Mouse (Mus musculus) kidney, postnatal 0 days (tissue): ENCODE measurements around the gene Ints14. TPM values are rescaled to one million over a fixed set of nuclear protein-coding genes. Genes with fewer than 3 reads are reported as not detected.

Source experiments
- ATAC-seq: fragments of 200-750 bp; cut with Nextera tagmentation; replicated peaks from 2 replicates; pipeline ENCODE4 v1.8.0; 2017; ENCODE audit warnings: low read depth, moderate number of reproducible peaks, moderate TSS enrichment, moderate library complexity; ENCODE audit not compliant: low FRiP score
- DNase-seq: peaks from one replicate; pipeline ENCODE4 v3.0.0-alpha.2; 2016; ENCODE audit warnings: low spot score
- H3K27ac ChIP-seq: fragments of 300-500 bp; sonication (generic); 2 replicates; pipeline ENCODE4 v1.5.1; 2014; ENCODE audit warnings: mild to moderate bottlenecking
- H3K27me3 ChIP-seq: fragments of 300-500 bp; sonication (generic); 2 replicates; pipeline ENCODE4 v1.6.1; 2014; ENCODE audit warnings: low read length, mixed read lengths; ENCODE audit not compliant: insufficient read depth
- H3K36me3 ChIP-seq: fragments of 300-500 bp; sonication (generic); 2 replicates; pipeline ENCODE4 v1.6.1; 2014; ENCODE audit warnings: low read length, mixed read lengths; ENCODE audit not compliant: insufficient read depth
- H3K4me1 ChIP-seq: fragments of 300-500 bp; sonication (generic); replicated peaks from 2 replicates; pipeline ENCODE4 v1.6.1; 2014; ENCODE audit warnings: antibody characterized with exemption, low read length, mixed read lengths; ENCODE audit not compliant: insufficient read depth
- H3K4me2 ChIP-seq: fragments of 300-500 bp; sonication (generic); 2 replicates; pipeline ENCODE4 v1.6.1; 2014; ENCODE audit warnings: mild to moderate bottlenecking, low read length, moderate library complexity, mixed read lengths
- H3K4me3 ChIP-seq: fragments of 300-500 bp; sonication (generic); replicated peaks from 2 replicates; pipeline ENCODE4 v1.5.1; 2014; ENCODE audit warnings: low read depth, low read length
- H3K9ac ChIP-seq: fragments of 300-500 bp; sonication (generic); 2 replicates; pipeline ENCODE4 v1.6.1; 2014; ENCODE audit warnings: low read depth, low read length
- H3K9me3 ChIP-seq: fragments of 300-500 bp; sonication (generic); replicated peaks from 2 replicates; pipeline ENCODE4 v1.6.1; 2016; ENCODE audit warnings: low read length, inconsistent platforms, mixed read lengths
- CTCF ChIP-seq: IDR thresholded peaks from 2 replicates; pipeline ENCODE4 v1.5.1; 2016; ENCODE audit warnings: antibody characterized with exemption, low read depth, mild to moderate bottlenecking, moderate library complexity
- WGBS: fragments of 180-500 bp; shearing (Covaris S2); extraction: QIAGEN DNeasy Blood & Tissue Kit; methylation state at CpG from one replicate; pipeline ENCODE4 v1.1.7; 2014; 5-methylcytosine and 5-hydroxymethylcytosine counted together
- polyA plus RNA-seq: library from polyadenylated mRNA; unstranded; fragments of >200 nt; fragmentation: Nextera tagmentation; extraction: Ambion mirVana; gene quantifications from 2 replicates; pipeline ENCODE4 v1.2.1, GENCODE M21; 2015

Gene Ints14
- polyA plus RNA-seq, 1 experiment from 2014 or later = 45.3 TPM

- WGBS = 71% methylated on average over 4 of the region's 4 CpGs
- no peak for TF ChIP-seq CTCF
- Histone ChIP-seq H3K27ac (no peak overlapping the region), H3K9ac (no peak overlapping the region), H3K27me3 (no peaks in the 10 kb centered on the region), H3K4me2 (peak overlapping the region; percentile 95; the same call in 1 of the 2 replicates), H3K9me3 (no peaks in the 10 kb centered on the region), H3K36me3 (no peaks in the 10 kb centered on the region), H3K4me3 (peak overlapping the region; percentile 96; the same call in 1 of the 2 replicates), H3K4me1 (peaks cover 8% of the 10 kb centered on the region; the same call in 1 of the 2 replicates)
- ATAC-seq (no peak), DNase-seq (no peak)
Observed at GRCm38 (mm10) chr9:65020128-65020527, 59.4 kb downstream of the Ints14 start.

- Histone ChIP-seq H3K4me1 (no peaks in the 10 kb centered on the region), H3K36me3 (no peaks in the 10 kb centered on the region), H3K27me3 (no peaks in the 10 kb centered on the region), H3K9me3 (no peaks in the 10 kb centered on the region), H3K27ac (peak within 1 kb of the TSS; percentile 89), H3K9ac (peak within 1 kb of the TSS; percentile 94), H3K4me2 (peak within 1 kb of the TSS; percentile 95), H3K4me3 (peak within 1 kb of the TSS; percentile 96)
- DNase-seq (peak; percentile 96), ATAC-seq (peak; percentile 88)
- WGBS = under 1% methylated on average over 78 of the region's 81 CpGs
- TF ChIP-seq CTCF = no peak
Observed at GRCm38 (mm10) chr9:65020991-65021886, 60.5 kb downstream of the Ints14 start, which contains the start of gene Hacd3. Hacd3 (minus strand) TSS chr9:65021693.

- H3K4me2 ChIP-seq = peak overlapping the region; percentile 95
- no peak for ATAC-seq
Observed at GRCm38 (mm10) chr9:65021887-65022579, 61.3 kb downstream of the Ints14 start.

GRCm38 (mm10) chr9:65022580-65023135 lies 62.0 kb downstream of the Ints14 start:
- DNase-seq (no peak), ATAC-seq (no peak)
- WGBS = 52% methylated on average over 4 of the region's 4 CpGs
- no peak overlapping the region for H3K27ac ChIP-seq
- no peaks in the 10 kb centered on the region for H3K27me3 ChIP-seq
- TF ChIP-seq CTCF = no peak
- no peaks in the 10 kb centered on the region for H3K36me3 ChIP-seq
- H3K9ac ChIP-seq = 0 out of 2 replicates have a peak overlapping the region, but pooled peaks have one; percentile 94
- no peaks in the 10 kb centered on the region for H3K4me1 ChIP-seq
- H3K4me2 ChIP-seq = no peak overlapping the region
- H3K9me3 ChIP-seq = no peaks in the 10 kb centered on the region
- no peak overlapping the region for H3K4me3 ChIP-seq

More at GRCm38 (mm10) chr9:65021887-65022579, 61.3 kb downstream of the Ints14 start:
- no peaks in the 10 kb centered on the region for H3K27me3 ChIP-seq
- peak overlapping the region; percentile 96 for H3K4me3 ChIP-seq
- peak overlapping the region; percentile 94 for H3K9ac ChIP-seq
- no peaks in the 10 kb centered on the region for H3K36me3 ChIP-seq
- H3K27ac ChIP-seq = peak overlapping the region; percentile 89
- no peak for DNase-seq
- no peaks in the 10 kb centered on the region for H3K9me3 ChIP-seq
- no peaks in the 10 kb centered on the region for H3K4me1 ChIP-seq
- no peak for TF ChIP-seq CTCF
- 17% methylated on average over 9 of the region's 9 CpGs for WGBS

GRCm38 (mm10) chr9:65023447-65023846 lies 62.7 kb downstream of the Ints14 start:
- no peaks in the 10 kb centered on the region for H3K36me3 ChIP-seq
- ATAC-seq (no peak), DNase-seq (no peak)
- H3K4me2 ChIP-seq = no peak overlapping the region
- H3K27ac ChIP-seq = no peak overlapping the region
- H3K9me3 ChIP-seq = no peaks in the 10 kb centered on the region
- no peak overlapping the region for H3K9ac ChIP-seq
- no peak for TF ChIP-seq CTCF
- no peaks in the 10 kb centered on the region for H3K27me3 ChIP-seq
- no peak overlapping the region for H3K4me3 ChIP-seq
- 93% methylated on average over 3 of the region's 3 CpGs for WGBS
- no peaks in the 10 kb centered on the region for H3K4me1 ChIP-seq

- Histone ChIP-seq H3K9me3 (no peaks in the 10 kb centered on the region), H3K4me3 (no peak overlapping the region), H3K36me3 (no peaks in the 10 kb centered on the region), H3K27me3 (no peaks in the 10 kb centered on the region), H3K9ac (no peak overlapping the region), H3K4me2 (no peak overlapping the region), H3K4me1 (no peaks in the 10 kb centered on the region), H3K27ac (no peak overlapping the region)
- ATAC-seq = no peak
- no peak for DNase-seq
- 66% methylated on average over 7 of the region's 7 CpGs for WGBS
- no peak for TF ChIP-seq CTCF
Observed at GRCm38 (mm10) chr9:65027241-65027640, 66.5 kb downstream of the Ints14 start.
